Mouse (Mus musculus): ENCODE data around the gene Gm16427.
"Not testable (repeated sequence)": the region's sequence is repeated elsewhere in the genome, so short reads cannot be mapped to it uniquely, and the experiment has no call there.

Gm16427 gene

DNA sequence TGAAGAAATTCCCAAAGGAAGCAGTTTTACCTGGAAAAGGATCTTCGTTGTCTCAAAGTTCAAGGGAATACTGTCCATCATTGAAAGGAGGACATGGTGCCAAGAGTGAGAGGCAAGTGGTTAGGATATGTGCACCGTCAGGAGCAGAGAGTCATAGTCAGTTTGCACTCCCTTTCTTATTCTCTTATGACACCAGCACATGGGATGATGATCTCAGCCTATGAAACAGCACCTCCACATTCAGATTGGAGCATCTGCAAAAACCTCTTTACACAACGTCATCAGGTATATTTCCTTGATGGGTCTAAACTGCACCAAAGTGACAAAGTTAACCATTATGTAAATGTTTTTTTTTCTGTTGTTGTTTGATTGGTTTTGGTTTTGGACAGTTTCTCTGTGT is at the start of gene Gm16427:
Gene Gm16427, minus strand, starts transcription at position 101 of the 400 bp plus-strand sequence.
- not testable (repeated sequence) for DNase-seq (ENCODE audit: low read depth, low spot score)

All from 3T3-L1 (cell line).